Mouse (Mus musculus) layer of hippocampus, adult 9-10 months (tissue): ENCODE measurements around the gene C530008M17Rik.

Experiments
- DNase-seq: peaks from one replicate; pipeline ENCODE4 v3.0.0; 2022; ENCODE audit warnings: low spot score

C530008M17Rik gene

DNA sequence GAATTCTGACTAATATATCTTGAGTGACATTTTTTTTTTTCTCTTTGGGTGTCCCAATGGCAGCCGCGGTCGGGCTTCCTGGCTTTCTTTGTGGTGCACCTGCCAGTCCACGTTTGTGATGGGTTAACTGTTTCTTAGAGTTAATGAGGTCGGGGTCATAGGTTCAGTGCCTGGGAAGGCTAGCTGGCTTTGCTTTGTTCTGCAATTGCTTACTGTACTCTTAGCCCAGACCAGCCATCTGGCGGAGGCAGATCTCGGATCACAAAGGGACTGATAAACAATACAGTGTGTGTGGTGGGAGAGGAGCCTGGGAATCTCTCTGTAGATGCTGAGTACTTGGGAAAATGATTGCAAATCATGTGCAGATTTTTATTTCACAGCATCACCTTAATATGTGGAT lies 9.1 kb downstream of the C530008M17Rik start:
- no peak for DNase-seq

DNA sequence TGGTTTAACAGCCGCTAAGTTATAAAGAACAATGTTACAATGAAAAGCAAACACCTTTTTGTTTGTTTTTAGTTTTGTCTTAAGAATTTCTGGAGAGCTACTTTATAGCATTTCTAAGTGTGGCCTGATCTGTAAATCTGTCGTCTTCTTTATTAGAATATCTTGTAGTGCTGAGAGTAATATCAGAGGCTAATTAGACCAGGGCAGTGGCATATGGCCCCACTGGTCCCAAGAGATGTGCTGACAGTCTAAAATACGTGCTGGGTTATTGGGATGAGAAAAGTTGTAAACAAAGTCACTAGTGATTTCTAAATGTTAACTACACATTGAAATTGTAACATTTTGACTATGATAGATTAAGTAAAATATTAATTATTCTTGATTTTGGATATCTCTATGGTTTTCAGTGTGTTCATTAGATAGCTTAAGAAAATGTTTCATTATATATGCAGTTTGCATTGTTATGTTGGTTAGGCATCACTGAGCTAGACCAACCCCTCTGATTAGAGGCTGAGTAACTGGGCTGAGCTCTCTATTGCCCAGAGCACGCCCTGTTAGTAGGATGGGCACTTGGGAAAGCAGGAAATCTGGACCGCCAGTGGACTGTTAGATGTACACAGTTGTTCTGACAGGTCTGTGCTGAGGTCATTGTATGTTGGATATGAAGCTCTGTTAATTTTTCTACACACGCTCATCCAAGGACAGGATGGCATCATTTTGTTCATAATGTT lies 9.9 kb downstream of the C530008M17Rik start:
- DNase-seq = no peak

DNA sequence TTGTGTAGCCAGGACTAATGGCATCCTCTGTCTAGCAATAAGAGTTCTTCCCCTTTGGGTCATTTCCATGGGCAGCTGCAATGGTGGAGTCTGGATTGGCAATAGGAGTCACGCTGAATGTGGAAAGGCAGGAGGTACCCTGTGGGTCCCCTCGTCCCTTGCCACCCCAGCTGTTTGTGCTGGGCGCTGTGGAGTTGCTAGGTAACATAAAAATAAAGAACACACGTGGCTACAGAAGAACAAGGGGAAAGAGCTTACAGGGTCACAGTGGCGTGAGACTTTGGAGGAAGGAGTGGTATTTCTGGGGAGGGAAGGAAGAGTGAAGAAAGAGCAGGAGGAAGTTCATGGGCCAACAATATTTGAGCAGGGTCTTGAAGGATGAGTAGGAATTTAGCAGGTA lies 11.8 kb downstream of the C530008M17Rik start:
- DNase-seq = no peak

DNA sequence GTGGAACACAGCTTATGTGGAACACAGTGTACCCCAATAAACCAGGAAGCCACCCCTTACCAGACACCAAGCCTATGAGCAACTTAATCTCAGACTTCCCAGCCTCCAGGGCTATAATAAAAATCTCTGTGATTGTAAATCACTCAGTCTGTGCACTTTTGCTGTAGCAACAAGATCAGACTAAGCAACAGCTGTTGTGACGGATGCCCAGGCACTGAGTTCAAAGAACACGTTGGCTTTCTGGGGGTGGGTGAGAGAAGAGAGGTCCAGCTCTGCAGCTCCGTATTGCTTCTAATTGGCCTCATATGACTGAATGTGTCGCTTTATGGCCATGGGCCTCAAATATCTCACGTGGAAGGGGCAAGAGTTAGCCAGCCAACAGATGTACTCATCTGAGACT lies 12.2 kb downstream of the C530008M17Rik start:
- no peak for DNase-seq

DNA sequence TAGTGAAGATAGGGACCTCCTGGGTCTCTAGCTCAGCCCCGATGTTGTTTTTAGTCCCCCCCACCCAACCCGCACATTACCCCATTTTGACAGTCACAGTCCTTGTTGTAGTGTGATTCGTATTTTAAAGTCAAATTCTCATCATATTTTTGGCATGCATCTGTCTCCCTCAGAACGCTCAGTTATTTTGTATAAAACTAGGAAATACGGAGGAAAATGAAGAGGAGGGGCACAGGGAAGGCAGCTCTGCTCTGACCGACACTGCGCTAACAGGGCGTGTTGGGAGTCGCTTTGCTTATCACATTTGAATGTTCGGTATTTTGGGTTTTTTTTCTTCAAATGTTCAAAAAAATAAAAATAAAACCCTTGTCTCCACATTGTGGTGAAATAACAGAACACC lies 13.9 kb downstream of the C530008M17Rik start:
- no peak for DNase-seq

DNA sequence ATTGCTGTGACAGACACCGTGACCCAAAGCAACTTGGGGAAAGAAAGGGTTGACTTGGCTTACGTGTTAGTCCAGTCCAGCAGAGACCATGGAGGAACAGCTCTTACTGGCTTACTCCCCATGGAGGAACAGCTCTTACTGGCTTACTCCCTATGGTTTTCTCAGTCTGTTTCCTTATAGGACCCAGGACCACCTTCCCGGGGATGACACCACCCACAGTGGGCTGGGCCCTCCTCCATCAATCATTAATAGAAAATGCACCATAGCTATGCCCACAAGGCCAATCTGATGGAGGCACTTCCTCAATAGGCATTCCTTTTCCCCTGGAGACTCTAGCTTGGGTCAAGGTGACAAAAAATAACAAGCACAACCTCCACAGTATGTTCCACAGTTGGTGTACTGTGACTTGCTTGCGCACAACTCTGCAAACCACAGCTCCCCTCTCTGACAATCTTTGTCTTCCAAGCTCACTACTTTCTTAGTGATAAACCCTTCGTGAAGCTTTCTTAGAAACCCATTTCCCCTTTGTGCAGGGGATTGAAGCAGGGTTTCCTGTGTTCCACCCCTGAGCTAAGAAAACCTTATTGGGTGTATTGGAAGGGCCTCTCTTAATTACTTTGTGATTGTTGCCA lies 17.8 kb downstream of the C530008M17Rik start:
- no peak for DNase-seq

DNA sequence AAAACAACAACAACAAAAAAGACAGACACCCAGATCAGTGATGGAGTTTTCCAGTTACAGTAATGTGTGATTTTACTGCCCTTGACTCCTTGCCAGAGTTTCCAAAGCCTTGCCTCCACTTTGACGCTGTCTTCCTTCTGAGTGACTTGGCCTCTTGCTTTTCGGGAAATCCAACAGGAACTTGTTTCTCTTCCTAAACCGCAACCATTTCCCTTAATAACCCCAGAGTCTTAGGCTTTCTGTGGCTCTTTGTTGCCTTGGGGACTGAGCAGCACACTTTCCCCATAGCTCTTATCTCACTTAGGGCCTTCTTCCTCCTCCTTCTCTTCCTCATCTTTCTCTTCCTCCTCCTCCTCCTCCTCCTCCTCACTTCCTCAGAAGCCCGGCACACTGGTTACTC lies 19.1 kb downstream of the C530008M17Rik start:
- DNase-seq = no peak

DNA sequence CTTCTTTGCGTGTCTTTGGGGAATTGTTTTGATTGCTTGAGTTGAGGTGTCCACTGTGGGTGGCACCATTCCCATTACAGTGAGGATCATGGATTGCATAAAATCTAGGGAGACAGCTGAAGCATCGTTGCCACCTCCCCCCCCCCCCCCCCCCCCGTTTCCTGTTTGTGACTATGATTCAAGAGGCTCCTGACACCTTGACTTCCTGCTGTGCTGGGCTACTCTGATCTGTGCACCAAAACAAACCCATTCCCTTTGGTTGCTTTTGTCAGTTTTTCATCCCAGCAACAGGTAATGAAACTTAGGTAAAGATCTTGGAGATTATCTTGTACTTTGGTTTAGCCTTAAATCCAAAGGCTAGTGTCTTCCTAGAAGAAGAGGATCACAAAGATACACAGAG lies 24.6 kb downstream of the C530008M17Rik start:
- DNase-seq = no peak

DNA sequence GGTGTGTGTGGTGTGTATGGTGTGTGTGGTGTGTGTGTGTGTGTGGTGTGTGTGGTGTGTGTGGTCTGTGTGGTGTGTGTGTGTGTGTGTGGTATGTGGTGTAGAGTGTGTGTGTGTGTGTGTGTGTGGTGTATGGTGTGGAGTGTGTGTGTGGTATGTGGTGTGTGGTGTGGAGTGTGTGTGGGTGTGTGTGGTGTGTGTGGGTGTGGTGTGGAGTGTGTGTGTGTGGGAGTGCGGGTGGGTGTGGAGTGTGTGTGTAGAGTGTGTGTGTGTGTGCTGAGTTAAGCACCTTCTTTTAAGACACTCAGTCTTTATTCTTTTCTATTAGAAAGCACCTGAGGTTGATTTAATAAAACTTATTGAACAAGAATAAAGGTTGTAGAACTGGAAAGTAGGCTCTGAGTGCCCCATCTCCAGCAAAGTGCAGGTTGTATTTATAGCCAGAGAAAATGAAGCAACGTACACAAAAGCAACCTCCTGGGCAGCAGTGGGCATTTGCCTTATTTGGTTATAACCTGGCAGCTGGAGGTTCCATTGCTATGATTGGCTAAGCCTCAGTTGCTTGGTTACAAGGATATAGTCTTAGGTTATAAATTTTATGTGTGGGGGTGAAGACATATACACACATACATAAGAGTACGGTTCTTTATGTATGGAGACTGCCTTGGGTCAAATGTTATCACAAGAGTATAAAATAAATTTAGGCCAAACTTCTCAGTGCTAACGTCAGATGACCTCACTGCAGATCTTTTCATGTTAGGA lies 25.8 kb downstream of the C530008M17Rik start:
- DNase-seq = no peak

DNA sequence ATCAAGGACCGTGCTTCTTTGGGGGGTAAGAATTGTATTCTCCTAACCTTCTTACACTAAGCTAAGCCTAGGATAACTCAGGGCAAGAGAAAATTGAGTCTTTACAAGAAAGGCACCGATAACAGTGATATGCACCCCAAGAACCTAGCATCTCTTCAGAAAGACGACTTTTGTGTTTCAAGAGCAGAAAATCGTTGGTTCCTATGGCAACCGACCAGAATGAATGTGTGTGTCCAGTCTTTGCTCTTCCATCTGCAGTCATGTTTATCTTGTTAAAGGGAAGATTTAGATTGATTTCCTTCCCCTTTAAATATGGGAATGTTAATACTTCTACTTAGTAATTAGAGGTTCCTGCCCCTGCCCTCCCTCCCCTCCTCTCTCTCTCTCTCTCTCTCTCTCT lies 27.1 kb downstream of the C530008M17Rik start:
- no peak for DNase-seq

DNA sequence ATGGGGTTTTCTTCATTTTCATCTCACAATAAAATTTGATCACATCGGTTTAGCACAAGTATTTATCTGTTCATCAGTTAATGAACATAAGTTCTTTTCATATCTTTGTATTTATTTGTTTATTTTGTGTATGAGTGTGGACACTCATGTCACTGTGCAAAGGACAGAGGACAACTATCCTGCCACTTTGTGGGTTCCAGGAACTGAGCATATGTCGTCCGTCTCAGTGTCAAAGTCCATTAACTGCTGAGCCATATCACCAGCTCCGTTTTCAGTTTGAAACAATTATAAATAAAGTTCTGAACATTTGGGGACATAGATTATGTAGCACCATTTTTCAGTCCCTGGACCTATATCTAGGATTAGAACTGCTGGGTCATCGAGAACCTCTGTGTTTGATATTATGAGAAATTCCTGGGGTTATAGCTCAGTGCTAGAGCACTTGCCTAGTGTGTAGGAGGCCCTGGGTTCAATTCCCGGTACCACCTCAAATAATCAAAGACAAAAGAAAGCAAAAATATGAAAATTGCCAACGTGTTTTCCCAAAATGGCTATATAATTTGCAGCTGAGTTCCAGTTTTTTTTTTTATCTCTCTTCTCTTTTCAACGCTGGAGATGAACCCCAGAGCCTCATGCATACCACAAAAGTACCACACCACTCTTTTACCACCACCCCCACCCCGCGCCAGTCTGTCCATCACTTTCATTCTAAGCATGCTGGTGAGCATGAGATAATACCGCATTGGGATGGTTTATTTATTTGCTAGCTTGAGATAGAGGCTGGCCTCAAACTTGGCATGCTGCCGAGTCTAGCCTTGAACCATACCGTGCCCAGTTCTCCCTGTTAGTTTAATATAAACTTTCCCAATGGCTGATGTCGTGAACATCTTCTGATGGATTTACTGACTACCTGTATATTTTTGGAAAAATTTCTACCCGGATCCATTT lies 28.6 kb downstream of the C530008M17Rik start:
- no peak for DNase-seq

DNA sequence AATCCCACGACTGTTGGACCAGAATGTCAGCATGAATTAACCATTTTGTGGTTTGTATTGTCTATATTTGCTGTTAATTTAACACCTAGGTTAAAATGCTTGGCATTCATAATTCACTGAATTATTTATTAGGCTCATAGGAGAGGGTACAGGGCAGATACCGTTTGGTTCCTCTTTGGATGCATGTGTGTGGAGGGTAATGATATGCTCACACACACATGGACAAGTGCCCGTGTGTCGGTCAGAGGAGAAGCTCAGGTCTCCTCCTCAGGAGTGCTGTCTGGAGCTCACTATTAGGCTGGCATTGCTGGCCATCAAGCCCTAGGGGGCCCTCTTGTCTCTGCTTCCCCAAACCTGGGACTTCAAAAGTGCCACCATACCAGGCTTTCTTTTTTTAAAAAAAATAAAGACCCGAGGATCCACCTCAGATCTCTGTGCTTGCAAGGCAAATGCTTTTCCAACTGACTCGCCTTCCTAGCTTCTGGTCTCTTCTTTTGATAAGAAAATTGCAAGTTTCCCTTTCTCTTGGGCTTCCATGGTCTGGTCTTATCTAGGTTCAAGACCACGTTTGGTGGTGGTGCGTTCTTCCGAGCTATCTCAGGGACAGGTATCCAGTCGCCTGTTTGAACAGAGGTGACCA lies 31.8 kb downstream of the C530008M17Rik start:
- no peak for DNase-seq

DNA sequence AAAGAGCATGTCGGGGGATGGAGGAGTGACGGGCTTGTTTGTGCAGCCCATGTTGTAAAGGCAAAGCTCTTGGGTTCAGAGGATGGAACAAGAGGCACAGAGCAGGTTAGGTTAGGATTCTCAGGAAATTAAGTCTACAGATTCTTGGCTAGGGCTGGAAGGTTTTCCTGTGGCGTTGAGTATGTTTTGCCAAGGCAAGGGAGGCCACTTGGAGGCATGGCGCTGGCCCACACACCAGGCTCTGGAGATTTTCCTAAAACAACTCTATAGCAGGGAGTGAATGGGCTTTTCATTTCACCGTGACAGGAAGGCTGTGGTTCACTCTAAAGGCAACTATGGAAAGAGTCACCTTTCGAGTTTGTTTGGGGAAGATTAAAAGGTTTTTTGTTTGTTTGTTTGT lies 32.3 kb downstream of the C530008M17Rik start:
- no peak for DNase-seq

DNA sequence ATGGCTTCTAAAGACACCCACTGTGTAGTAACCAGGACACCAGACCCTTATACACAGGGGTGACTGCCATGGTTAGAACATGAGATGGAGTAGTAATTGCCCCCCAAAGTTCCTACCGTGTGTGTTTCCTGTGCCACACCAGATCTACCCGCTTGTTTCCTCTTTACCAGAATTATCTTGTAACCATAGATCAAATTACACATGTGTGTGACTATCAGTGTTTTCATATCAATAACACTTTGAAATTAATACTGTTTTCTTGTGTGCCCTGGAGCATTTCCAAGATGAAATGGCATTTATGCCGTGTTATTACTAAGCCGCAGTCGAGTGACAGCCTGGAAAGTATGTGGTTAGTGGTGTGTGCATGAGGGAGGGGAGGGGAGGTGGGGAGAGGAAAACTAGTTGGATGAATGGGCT lies 33.9 kb downstream of the C530008M17Rik start:
- DNase-seq = no peak

DNA sequence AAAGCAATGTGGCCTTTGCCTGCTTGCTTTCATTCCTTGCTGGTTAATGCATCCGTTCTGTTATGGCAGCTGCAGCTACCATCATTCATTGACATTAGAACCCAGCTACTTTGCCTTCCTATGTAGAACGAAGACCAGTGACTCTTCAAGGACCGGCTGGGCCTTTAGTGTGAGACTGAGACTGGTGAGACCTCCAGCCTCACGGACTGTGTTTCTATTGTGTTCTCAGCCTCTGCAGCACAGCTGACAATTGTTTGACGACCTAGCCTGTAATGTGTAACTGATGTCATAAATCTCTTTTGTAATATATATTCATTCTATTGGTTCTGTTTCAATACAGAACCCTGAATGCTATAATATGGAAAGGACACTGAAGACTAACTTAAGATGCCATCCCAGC lies 34.9 kb downstream of the C530008M17Rik start:
- no peak for DNase-seq

DNA sequence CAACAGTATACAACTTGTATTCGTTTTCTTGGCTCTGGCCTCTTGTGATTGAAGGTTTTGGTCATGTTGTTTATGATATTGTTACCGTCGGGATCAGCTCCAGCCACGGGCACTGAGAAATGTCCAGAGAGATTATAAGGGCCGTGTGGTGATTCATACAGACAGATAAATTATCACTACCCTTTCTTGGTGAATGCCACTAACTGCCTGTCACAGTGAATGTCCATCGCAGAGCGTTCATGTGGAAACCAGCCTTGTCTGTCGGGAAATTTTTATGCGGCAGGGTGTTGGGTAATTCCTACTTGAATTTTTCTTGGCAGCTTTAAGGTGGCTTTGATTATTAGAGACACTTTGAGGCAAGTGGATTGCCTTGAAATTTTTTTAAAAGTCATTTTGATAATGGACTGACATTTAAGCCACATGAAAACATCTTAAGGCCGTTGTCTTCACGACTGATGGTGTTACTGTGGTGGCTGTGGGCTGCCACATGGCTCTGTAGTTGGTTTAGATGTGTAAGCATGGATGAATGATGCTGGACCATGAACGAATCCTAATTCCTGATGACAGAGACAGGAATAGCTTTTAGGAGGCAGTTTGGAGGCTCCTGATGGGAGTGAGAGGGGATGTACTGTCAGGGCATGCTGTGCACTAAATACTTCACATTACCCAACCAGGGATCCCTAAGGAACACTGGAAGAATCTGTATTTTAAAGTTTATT lies 35.6 kb downstream of the C530008M17Rik start:
- DNase-seq = no peak

DNA sequence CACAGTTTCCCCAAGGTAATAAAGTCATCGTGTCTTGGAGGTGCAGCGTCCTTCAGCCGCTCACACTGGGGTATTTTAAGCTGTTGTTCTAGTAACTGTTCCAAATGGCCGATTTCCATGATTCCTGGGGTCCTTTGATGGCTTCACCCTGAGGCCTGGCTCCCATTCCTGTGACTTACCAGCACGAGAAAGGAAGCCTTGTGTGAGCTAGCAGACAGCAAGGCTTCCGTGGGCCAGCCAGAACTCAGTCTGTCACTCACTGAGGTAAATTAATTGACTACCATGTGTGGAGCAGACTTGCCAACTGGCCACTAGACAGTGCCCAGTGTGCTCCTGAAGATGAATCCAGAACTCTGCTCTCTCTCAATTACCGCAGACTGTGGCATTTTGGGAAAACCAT lies 41.2 kb downstream of the C530008M17Rik start:
- no peak for DNase-seq

DNA sequence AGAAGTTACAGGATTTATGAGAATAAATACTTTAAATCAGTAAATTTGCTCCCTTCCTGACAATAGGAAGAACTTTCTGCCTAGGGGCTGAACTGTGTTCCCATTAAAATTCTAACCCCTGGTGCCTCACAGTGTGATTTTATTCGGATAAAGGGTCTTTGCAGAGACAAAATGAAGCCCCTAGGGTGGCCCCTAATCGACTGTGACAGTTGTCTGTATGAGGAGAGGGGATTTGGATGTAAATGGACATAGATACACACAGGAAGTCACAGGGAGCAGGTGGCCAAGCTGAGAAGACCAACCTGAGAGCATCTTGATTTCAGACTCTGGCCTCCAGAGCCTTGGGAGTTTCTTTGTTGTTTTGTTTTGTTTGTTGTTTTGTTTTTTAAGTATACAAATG lies 41.9 kb downstream of the C530008M17Rik start:
- DNase-seq = no peak

DNA sequence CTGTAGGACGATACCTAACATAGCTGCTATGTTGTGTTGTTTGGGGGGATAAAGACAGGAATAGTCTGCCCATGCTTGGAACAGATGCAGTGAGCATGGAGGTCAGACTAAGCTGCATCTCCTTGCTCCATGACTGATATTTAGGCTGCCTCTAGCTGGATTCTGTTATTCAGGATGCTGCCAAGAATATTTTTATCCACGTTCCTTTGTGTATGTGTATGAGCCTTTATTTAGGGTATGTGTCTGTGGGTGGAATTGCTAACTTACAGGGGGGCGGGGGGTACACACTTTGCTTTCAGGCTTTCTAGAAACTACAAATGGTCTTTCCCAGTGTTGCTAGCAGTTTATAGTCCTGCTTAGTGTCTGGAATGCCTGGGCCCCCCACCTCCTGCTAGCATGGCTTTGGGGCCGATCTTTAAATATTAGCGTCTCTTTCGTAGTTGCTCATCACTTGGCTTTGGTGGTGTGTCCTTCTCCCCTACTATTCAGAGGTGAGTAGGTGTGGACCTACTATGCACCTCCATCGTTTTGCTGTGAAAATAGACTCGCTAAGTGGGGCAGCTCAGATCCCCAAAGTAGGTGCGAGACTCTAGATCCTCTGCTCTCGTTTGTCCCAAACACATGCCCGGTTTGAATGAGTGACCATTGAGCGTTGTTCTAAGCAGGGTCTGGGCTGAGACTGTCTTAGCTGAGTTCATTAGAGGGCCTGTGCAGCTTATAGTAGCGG lies 45.0 kb downstream of the C530008M17Rik start:
- no peak for DNase-seq

DNA sequence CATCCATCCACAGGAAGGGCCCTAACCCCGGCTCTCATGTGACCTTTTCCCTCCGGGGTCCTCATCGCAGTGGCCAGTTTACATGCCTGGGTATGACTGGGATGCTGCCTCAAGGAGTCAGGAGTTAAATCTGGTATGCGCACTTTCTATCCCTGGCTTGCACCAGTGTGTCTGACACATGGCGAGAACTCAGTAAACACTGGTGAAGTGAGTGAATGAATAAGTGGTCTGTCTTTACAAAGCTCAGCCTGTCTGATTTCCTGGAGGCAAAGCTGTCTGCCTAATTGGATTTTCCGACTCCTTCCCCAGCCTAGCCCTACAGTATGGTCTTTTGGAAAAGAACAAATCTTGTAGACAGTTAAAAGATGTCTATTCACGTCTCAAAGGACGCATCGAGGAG lies 45.8 kb downstream of the C530008M17Rik start:
- no peak for DNase-seq
